Mouse (Mus musculus) neural tube, embryonic 14.5 days (tissue): ENCODE results near the gene Gm45337. TPM values are rescaled to one million over a fixed set of nuclear protein-coding genes. Genes with fewer than 3 reads are reported as not detected.
"Not testable (repeated sequence)": the region's sequence is repeated elsewhere in the genome, so short reads cannot be mapped to it uniquely, and the experiment has no call there.

Experiments
- ATAC-seq: fragments of 200-750 bp; cut with Nextera tagmentation; 2 replicates; pipeline ENCODE4 v1.8.0; 2017; ENCODE audit warnings: low read depth, mild to moderate bottlenecking, moderate TSS enrichment, moderate library complexity
- H3K27ac ChIP-seq: fragments of 300-500 bp; sonication (generic); 2 replicates; pipeline ENCODE4 v1.5.1; 2014; ENCODE audit warnings: low read depth, mild to moderate bottlenecking, control low read depth, low read length, moderate library complexity, mixed read lengths
- H3K27me3 ChIP-seq: fragments of 300-500 bp; sonication (generic); 2 replicates; pipeline ENCODE4 v1.6.1; 2014; ENCODE audit warnings: low read length; ENCODE audit not compliant: control insufficient read depth, insufficient read depth
- H3K36me3 ChIP-seq: fragments of 300-500 bp; sonication (generic); 2 replicates; pipeline ENCODE4 v1.6.1; 2014; ENCODE audit warnings: low read length, mixed read lengths; ENCODE audit not compliant: control insufficient read depth, insufficient read depth
- H3K4me1 ChIP-seq: fragments of 300-500 bp; sonication (generic); 2 replicates; pipeline ENCODE4 v1.6.1; 2014; ENCODE audit warnings: low read length; ENCODE audit not compliant: control insufficient read depth, insufficient read depth
- H3K4me2 ChIP-seq: fragments of 300-500 bp; sonication (generic); 2 replicates; pipeline ENCODE4 v1.6.1; 2014; ENCODE audit warnings: mild to moderate bottlenecking, low read depth, low read length, control low read depth
- H3K4me3 ChIP-seq: fragments of 300-500 bp; sonication (generic); 2 replicates; pipeline ENCODE4 v1.5.1; 2014; ENCODE audit warnings: low read depth, low read length, control low read depth, mixed read lengths
- H3K9ac ChIP-seq: fragments of 300-500 bp; sonication (generic); replicated peaks from 2 replicates; pipeline ENCODE4 v1.6.1; 2014; ENCODE audit warnings: low read depth, mild to moderate bottlenecking, control low read depth, low read length, mixed read lengths
- H3K9me3 ChIP-seq: fragments of 300-500 bp; sonication (generic); 2 replicates; pipeline ENCODE4 v1.6.1; 2016; ENCODE audit warnings: low read length; ENCODE audit not compliant: control insufficient read depth
- WGBS: fragments of 180-500 bp; shearing (Covaris S2); extraction: QIAGEN DNeasy Blood & Tissue Kit; methylation state at CpG from one replicate; pipeline ENCODE4 v1.1.7; 2014; 5-methylcytosine and 5-hydroxymethylcytosine counted together
- polyA plus RNA-seq: library from polyadenylated mRNA; unstranded; fragments of >200 nt; fragmentation: Nextera tagmentation; extraction: Ambion mirVana; gene quantifications from 2 replicates; pipeline ENCODE4 v1.2.1, GENCODE M21; 2014

Gene Gm45337
- polyA plus RNA-seq, 1 experiment from 2014 or later: not detected

- H3K4me3 ChIP-seq: no peak overlapping the region
- H3K9me3 ChIP-seq: no peaks in the 10 kb centered on the region
- H3K27ac ChIP-seq: no peak overlapping the region
- no peak for ATAC-seq
- no peaks in the 10 kb centered on the region for H3K27me3 ChIP-seq
- H3K4me1 ChIP-seq: no peaks in the 10 kb centered on the region
- WGBS: 63% methylated on average over 4 of the region's 4 CpGs
- H3K4me2 ChIP-seq: no peak overlapping the region
- no peak overlapping the region for H3K9ac ChIP-seq
- no peaks in the 10 kb centered on the region for H3K36me3 ChIP-seq
Observed at GRCm38 (mm10) chr7:142134206-142134995, 10.0 kb downstream of the Gm45337 start.

DNA sequence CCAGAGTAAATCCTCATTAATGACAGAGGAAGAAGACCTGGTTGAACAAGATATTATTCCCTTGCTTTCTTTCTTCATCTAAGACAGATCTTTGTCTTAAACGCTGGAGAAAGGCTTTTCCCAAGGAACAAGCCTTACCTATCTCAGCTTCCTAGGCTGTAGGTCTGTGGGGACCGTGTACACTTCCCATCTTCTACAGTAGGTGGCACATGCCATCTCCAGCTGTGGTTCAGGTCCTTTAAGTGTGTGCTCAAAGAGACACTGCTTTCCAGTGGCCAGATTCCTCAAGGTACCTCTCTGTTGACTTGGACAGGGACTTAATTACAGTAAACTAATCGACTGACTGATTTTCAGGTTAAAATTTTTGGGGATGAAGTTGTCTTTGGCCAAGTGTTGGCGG is 15.6 kb downstream of the Gm45337 start:
- Histone ChIP-seq H3K27ac (no peak overlapping the region), H3K9ac (no peak overlapping the region), H3K4me3 (no peak overlapping the region), H3K4me2 (no peak overlapping the region), H3K4me1 (no peaks in the 10 kb centered on the region), H3K9me3 (no peaks in the 10 kb centered on the region), H3K36me3 (no peaks in the 10 kb centered on the region), H3K27me3 (no peaks in the 10 kb centered on the region)
- ATAC-seq: no peak
- 64% methylated on average over 4 of the region's 4 CpGs for WGBS

DNA sequence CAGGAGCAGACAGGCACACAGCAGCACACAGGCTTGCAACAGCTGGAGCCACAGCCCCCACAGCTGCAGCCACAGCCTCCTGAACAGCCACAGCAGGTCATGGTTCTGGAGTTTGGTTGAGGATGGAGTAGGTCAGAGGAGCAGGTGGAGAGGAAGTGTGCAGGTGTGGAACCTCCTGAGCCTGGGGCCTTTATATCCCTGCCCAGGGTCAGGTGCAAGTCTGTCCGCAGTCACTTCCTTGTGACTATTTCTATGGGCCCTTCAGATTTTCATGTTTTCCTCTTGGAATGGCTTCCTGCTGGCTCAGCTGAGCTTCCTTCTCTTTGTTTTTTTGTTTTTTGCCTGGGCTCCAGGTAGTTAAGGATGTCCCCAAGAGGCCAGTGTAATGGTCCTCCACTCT is 23.8 kb downstream of the Gm45337 start, which contains the start of gene Gm45618:
Gene Gm45618, minus strand, starts transcription at position 101 of the 400 bp plus-strand sequence.
- not testable (repeated sequence) for H3K9ac ChIP-seq, H3K4me1 ChIP-seq, ATAC-seq, H3K4me2 ChIP-seq, H3K27me3 ChIP-seq, H3K36me3 ChIP-seq, H3K27ac ChIP-seq, H3K9me3 ChIP-seq, H3K4me3 ChIP-seq
- WGBS: 88% methylated on average over 1 of the region's 1 CpGs

- ATAC-seq: no peak
- Histone ChIP-seq H3K4me1 (no peaks in the 10 kb centered on the region), H3K36me3 (no peaks in the 10 kb centered on the region), H3K9me3 (no peaks in the 10 kb centered on the region), H3K27ac (no peak overlapping the region), H3K4me3 (no peak overlapping the region), H3K27me3 (no peaks in the 10 kb centered on the region), H3K4me2 (no peak overlapping the region), H3K9ac (no peak overlapping the region)
- WGBS: 31% methylated on average over 5 of the region's 5 CpGs
Observed at GRCm38 (mm10) chr7:142119632-142120031, 24.8 kb downstream of the Gm45337 start.

- 61% methylated on average over 5 of the region's 5 CpGs for WGBS
- no peaks in the 10 kb centered on the region for H3K36me3 ChIP-seq
- H3K4me2 ChIP-seq: no peak overlapping the region
- H3K9ac ChIP-seq: no peak overlapping the region
- no peak overlapping the region for H3K27ac ChIP-seq
- H3K9me3 ChIP-seq: no peaks in the 10 kb centered on the region
- H3K4me1 ChIP-seq: no peaks in the 10 kb centered on the region
- H3K4me3 ChIP-seq: no peak overlapping the region
- ATAC-seq: no peak
- H3K27me3 ChIP-seq: no peaks in the 10 kb centered on the region
Observed at GRCm38 (mm10) chr7:142104747-142105146, 39.7 kb downstream of the Gm45337 start.

- Histone ChIP-seq H3K9me3 (no peaks in the 10 kb centered on the region), H3K4me2 (peak overlapping the region; percentile 20; the same call in 1 of the 2 replicates), H3K4me1 (peaks cover 21% of the 10 kb centered on the region), H3K4me3 (no peak overlapping the region), H3K27ac (no peak overlapping the region), H3K36me3 (no peaks in the 10 kb centered on the region), H3K27me3 (no peaks in the 10 kb centered on the region), H3K9ac (peak overlapping the region; percentile 16; the same call in 1 of the 2 replicates)
- WGBS: 10% methylated on average over 9 of the region's 9 CpGs
- peak; percentile 44; the same call in 1 of the 2 replicates for ATAC-seq
Observed at GRCm38 (mm10) chr7:142097776-142098175, 46.6 kb downstream of the Gm45337 start.

- H3K9ac ChIP-seq: no peak overlapping the region
- peak overlapping the region; percentile 88 for H3K4me2 ChIP-seq
- H3K4me1 ChIP-seq: peaks cover 32% of the 10 kb centered on the region
- H3K4me3 ChIP-seq: no peak overlapping the region
- no peaks in the 10 kb centered on the region for H3K36me3 ChIP-seq
- H3K27me3 ChIP-seq: no peaks in the 10 kb centered on the region
- H3K27ac ChIP-seq: no peak overlapping the region
- 71% methylated on average over 4 of the region's 4 CpGs for WGBS
- no peaks in the 10 kb centered on the region for H3K9me3 ChIP-seq
- ATAC-seq: no peak
Observed at GRCm38 (mm10) chr7:142096701-142097100, 47.7 kb downstream of the Gm45337 start.

GRCm38 (mm10) chr7:142095183-142095931 is 49.0 kb downstream of the Gm45337 start, which contains the start of gene Dusp8:
Gene Dusp8, minus strand, starts transcription at chr7:142095843.
- ATAC-seq: peak; percentile 80
- Histone ChIP-seq H3K9ac (peak within 1 kb of the TSS; percentile 100), H3K4me3 (peak within 1 kb of the TSS; percentile 91), H3K4me2 (peak within 1 kb of the TSS; percentile 88), H3K4me1 (peaks cover 45% of the 10 kb centered on the region), H3K9me3 (no peaks in the 10 kb centered on the region), H3K36me3 (no peaks in the 10 kb centered on the region), H3K27ac (peak within 1 kb of the TSS; percentile 96), H3K27me3 (no peaks in the 10 kb centered on the region)
- under 1% methylated on average over 60 of the region's 63 CpGs for WGBS
